Mouse (Mus musculus) effector memory CD4-positive, alpha-beta T cell, adult 5 months (primary cell): ENCODE results near the gene Plcxd1. TPM values are rescaled to one million over a fixed set of nuclear protein-coding genes. Genes with fewer than 3 reads are reported as not detected.

Experiments
- polyA plus RNA-seq: library from polyadenylated mRNA; unstranded; fragments of 100-300 nt; shearing (Covaris generic); gene quantifications from one replicate; pipeline ENCODE4 v1.2.1, GENCODE M21; 2017

Gene Plcxd1
- polyA plus RNA-seq: 2.4 TPM

GRCm38 (mm10) chr5:110099656-110100580, at the start of gene Plcxd1:
Gene Plcxd1 (plus strand): TSS chr5:110099969.

GRCm38 (mm10) chr5:110072413-110072812, 27.4 kb upstream of the Plcxd1 start, which contains the start of gene Gm17655:
Gene Gm17655 (minus strand): TSS chr5:110072513.

GRCm38 (mm10) chr5:110094030-110094846, 5.5 kb upstream of the Plcxd1 start, which contains the start of gene Gm35315:
Gene Gm35315 (minus strand): TSS chr5:110094420.

GRCm38 (mm10) chr5:110107581-110108304, 8.0 kb downstream of the Plcxd1 start, which contains the start of gene Gtpbp6:
Gene Gtpbp6 (minus strand): TSS chr5:110108197.

GRCm38 (mm10) chr5:110109991-110110441, 10.2 kb downstream of the Plcxd1 start, which contains the start of gene Zfp605:
Gene Zfp605 (plus strand): TSS chr5:110110092.

DNA sequence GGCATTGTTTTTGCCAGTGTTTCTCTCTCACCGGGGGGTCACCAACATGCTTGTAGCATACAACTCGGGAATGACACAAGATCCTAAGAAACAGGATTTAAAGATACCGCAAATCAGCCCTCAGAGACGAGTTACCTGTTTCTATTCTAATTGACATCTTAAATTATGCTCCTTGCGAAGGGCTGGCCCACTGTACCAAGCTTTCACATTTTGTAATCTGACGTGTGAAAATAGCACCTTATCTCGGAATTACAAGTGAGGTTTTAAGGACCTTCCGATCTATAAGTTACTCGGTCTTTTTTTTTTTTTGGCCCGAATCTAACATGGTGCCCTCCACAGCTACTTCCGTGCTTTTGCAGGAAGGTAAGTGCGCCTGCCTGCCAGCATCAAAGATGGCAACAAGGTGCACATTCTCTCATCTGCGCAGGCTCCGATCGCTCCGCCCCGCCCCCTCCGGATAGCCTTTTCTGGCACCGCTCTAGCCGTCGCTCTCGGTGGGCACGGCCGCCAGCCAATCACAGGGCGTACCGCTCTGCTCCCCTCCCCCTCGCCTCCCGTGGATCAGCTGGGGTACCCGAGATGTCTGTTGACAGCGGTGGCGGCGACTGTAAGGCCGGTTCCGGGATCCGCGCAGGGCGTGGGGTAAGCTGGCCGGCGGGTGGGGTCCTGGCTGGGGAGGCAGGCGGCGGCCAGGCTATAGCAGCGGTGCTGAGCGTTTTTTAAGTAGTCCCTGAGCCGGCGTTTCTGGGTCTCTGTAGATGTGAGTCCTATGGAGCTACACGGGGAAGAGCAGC, 35.7 kb downstream of the Plcxd1 start, which contains the start of gene Chfr:
Gene Chfr, plus strand, starts transcription at position 550 of the 794 bp plus-strand sequence.

Other genes with a start within 250 kb of the Plcxd1 start
- gene Gm15446, start 176.6 kb upstream of the Plcxd1 start, polyA plus RNA-seq: 11.3 TPM
- gene Zfp932, start 103.4 kb upstream of the Plcxd1 start, polyA plus RNA-seq: 15.0 TPM
- 5.7 TPM for gene Gm17655, start 27.5 kb upstream of the Plcxd1 start, polyA plus RNA-seq
- 0.67 TPM for gene Gm35315, start 5.5 kb upstream of the Plcxd1 start, polyA plus RNA-seq
- 60.4 TPM for gene Gtpbp6, start 8.2 kb downstream of the Plcxd1 start, polyA plus RNA-seq
- 2.3 TPM for gene Zfp605, start 10.1 kb downstream of the Plcxd1 start, polyA plus RNA-seq
- gene Chfr, start 35.9 kb downstream of the Plcxd1 start, polyA plus RNA-seq: 52.6 TPM
- 32.7 TPM for gene Golga3, start 76.7 kb downstream of the Plcxd1 start, polyA plus RNA-seq
- 42.4 TPM for gene Ankle2, start 131.0 kb downstream of the Plcxd1 start, polyA plus RNA-seq
- gene Pgam5, start 169.9 kb downstream of the Plcxd1 start, polyA plus RNA-seq: 47.5 TPM
- 2.6 TPM for gene Pxmp2, start 186.2 kb downstream of the Plcxd1 start, polyA plus RNA-seq
- 3.4 TPM for gene Pole, start 186.3 kb downstream of the Plcxd1 start, polyA plus RNA-seq
- not detected for gene P2rx2, start 243.2 kb downstream of the Plcxd1 start, polyA plus RNA-seq
- gene Lrcol1, start 244.8 kb downstream of the Plcxd1 start, polyA plus RNA-seq: not detected